Mouse (Mus musculus) spleen, adult 2 months (tissue): ENCODE data around the gene Sidt1. TPM values are rescaled to one million over a fixed set of nuclear protein-coding genes. Genes with fewer than 3 reads are reported as not detected.

ENCODE experiments used
- DNase-seq, 2 experiments: peaks; one replicate each; pipeline versions ENCODE4 v3.0.0 to v3.0.0-alpha.2; 2012 to 2021; ENCODE audit warnings: low spot score in 2 of 2, low read depth in 1 of 2
- H3K27ac ChIP-seq: fragments of 200-500 bp; 2 replicates; pipeline ENCODE4 v1.5.1; 2012; ENCODE audit warnings: low read length, inconsistent platforms; ENCODE audit not compliant: insufficient read depth
- H3K27me3 ChIP-seq: fragments of 200-500 bp; 2 replicates; pipeline ENCODE4 v1.6.1; 2012; ENCODE audit warnings: mild to moderate bottlenecking, moderate library complexity, low read length, inconsistent platforms; ENCODE audit not compliant: control insufficient read depth, insufficient read depth
- H3K36me3 ChIP-seq: fragments of 200-500 bp; 2 replicates; pipeline ENCODE4 v1.6.1; 2012; ENCODE audit warnings: mild to moderate bottlenecking, low read length, inconsistent platforms; ENCODE audit not compliant: control insufficient read depth, insufficient read depth
- H3K4me1 ChIP-seq: fragments of 200-500 bp; 2 replicates; pipeline ENCODE4 v1.6.1; 2011; ENCODE audit warnings: inconsistent platforms; ENCODE audit not compliant: control insufficient read depth, insufficient read depth, insufficient read length
- H3K4me3 ChIP-seq: fragments of 200-500 bp; 2 replicates; pipeline ENCODE4 v1.5.1; 2011; ENCODE audit warnings: mild to moderate bottlenecking, inconsistent platforms; ENCODE audit not compliant: insufficient read depth, insufficient read length; ENCODE audit errors: extremely low read depth
- CTCF ChIP-seq: fragments of 200-500 bp; IDR thresholded peaks from 2 replicates; pipeline ENCODE4 v1.5.1; 2011; ENCODE audit warnings: mild to moderate bottlenecking, inconsistent platforms; ENCODE audit not compliant: insufficient read depth, insufficient read length, insufficient replicate concordance; ENCODE audit errors: extremely low read depth
- POLR2A ChIP-seq: fragments of 200-500 bp; IDR thresholded peaks from 2 replicates; pipeline ENCODE4 v1.6.1; 2011; ENCODE audit warnings: low read depth, low read length, inconsistent platforms
- WGBS: fragments of 180-500 bp; shearing (Covaris S2); methylation state at CpG from one replicate; pipeline ENCODE4 v1.1.7; 2018; 5-methylcytosine and 5-hydroxymethylcytosine counted together
- polyA plus RNA-seq: library from polyadenylated mRNA; depleted of rRNA; stranded (reverse); fragments of >200 nt; gene quantifications from 2 replicates; pipeline ENCODE4 v1.2.3, GENCODE M21; 2012

Sidt1 gene
- polyA plus RNA-seq, 1 experiment = 22.8 TPM

- H3K27ac ChIP-seq = no peak overlapping the region
- no peak overlapping the region for H3K4me3 ChIP-seq
- 91% methylated on average over 1 of the region's 1 CpGs for whole genome bisulfite sequencing
- peaks cover 16% of the 10 kb centered on the region for H3K36me3 ChIP-seq
- no peaks in the 10 kb centered on the region for H3K27me3 ChIP-seq
- DNase-seq = no peak
- peaks cover 2% of the 10 kb centered on the region; the same call in 1 of the 2 replicates for H3K4me1 ChIP-seq
- no peak for TF ChIP-seq CTCF
- no peak for TF ChIP-seq POLR2A
These were observed 122.0 kb downstream of the Sidt1 start for GRCm38 (mm10) chr16:44211054-44211414.

DNA sequence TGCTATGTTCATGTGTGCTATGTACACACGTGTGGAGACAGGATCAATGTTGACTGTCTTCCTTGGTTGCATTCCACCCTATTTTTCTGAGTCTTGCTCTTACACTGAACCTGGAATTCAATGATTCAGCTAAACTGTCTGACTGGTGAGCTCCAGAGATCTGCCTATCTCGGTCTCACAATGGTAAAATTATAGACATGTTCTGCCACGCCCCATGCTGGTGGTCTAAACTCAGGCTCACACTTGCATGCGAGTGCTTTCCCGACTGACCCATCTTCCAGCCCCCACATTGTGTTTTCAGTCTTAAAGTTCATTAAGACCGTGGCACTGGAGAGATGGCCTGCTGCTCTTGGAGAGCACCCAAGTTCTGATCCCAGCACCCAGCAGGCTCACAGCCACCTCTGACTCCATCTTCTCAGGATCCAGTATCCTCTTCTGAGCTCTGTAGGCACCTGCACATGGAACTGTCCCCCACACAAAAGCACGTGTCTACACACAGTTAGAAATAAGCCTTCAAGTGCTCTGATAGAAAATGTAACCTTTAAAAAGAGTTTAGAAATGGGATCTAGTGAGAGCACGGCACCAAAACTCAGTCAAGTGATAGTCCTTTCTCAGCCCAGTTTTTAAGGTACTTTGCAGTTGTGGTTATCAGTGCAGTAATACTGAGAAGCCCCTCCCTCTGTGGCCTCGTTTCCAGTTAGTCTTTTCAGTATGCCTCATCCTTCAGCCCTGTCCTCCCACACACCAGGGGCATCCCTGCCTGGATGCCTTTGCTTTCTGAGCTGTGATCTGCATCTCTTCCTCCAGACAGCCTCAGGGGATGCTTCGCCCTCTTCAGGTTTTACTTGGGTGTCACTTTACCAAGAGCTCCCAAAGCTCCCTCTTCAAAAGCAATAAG lies 122.6 kb downstream of the Sidt1 start:
- H3K27ac ChIP-seq = no peak overlapping the region
- WGBS = 77% methylated on average over 10 of the region's 10 CpGs
- no peaks in the 10 kb centered on the region for H3K27me3 ChIP-seq
- no peak overlapping the region for H3K4me3 ChIP-seq
- no peak for TF ChIP-seq CTCF
- no peak for TF ChIP-seq POLR2A
- peaks cover 13% of the 10 kb centered on the region for H3K36me3 ChIP-seq
- peaks cover 2% of the 10 kb centered on the region; the same call in 1 of the 2 replicates for H3K4me1 ChIP-seq
- DNase-seq = no peak

- no peaks in the 10 kb centered on the region for H3K27me3 ChIP-seq
- no peak overlapping the region for H3K27ac ChIP-seq
- H3K4me3 ChIP-seq = no peak overlapping the region
- peaks cover 15% of the 10 kb centered on the region for H3K36me3 ChIP-seq
- WGBS = 88% methylated on average over 8 of the region's 8 CpGs
- H3K4me1 ChIP-seq = peaks cover 6% of the 10 kb centered on the region; the same call in 1 of the 2 replicates
- no peak for DNase-seq
- TF ChIP-seq CTCF (no peak), POLR2A (no peak)
These were observed 127.0 kb downstream of the Sidt1 start for GRCm38 (mm10) chr16:44205973-44206372.

DNA sequence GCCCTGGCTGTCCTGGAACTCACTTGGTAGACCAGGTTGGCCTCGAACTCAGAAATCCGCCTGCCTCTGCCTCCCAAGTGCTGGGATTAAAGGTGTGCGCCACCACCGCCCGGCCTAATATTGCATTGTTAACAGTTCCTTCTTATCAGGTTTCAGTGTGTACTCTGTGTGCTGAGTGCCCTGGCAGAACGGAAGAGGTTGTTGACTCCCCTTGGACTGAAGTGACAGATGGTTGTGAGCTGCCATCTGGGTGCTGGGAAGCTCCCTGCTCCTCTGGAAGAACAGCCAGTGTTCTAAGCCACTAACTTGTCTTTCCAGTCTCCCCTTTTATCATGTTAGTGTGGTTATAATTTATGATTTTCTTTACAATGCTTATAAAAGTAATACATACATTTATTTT lies 128.7 kb downstream of the Sidt1 start:
- TF ChIP-seq POLR2A = no peak
- no peak for TF ChIP-seq CTCF
- 92% methylated on average over 6 of the region's 6 CpGs for WGBS
- DNase-seq = no peak
- H3K36me3 ChIP-seq = peaks cover 19% of the 10 kb centered on the region
- H3K4me3 ChIP-seq = no peak overlapping the region
- peaks cover 12% of the 10 kb centered on the region; the same call in 1 of the 2 replicates for H3K4me1 ChIP-seq
- H3K27ac ChIP-seq = no peak overlapping the region
- no peaks in the 10 kb centered on the region for H3K27me3 ChIP-seq

DNA sequence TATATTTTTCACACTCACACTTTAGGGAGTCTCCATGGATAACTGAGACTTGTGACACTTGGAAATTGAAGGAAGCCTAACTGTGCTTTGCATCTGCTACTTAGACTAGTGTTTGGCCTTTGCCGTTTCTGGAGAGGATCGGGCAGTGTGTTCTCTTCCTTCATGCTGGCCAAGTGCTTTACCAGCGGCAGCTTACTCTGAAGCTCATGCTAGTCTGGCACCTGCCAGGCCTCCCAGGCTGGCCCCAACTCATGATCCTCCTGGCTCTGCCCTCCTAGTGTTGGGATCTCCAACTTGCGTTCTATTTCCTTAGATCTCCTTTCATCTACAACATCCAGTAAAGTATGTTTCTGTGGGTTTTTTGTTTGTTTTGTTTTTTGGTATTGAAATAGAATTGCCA lies 132.8 kb downstream of the Sidt1 start:
- peaks cover 10% of the 10 kb centered on the region for H3K36me3 ChIP-seq
- no peak for TF ChIP-seq POLR2A
- no peak overlapping the region for H3K4me3 ChIP-seq
- WGBS = 95% methylated on average over 4 of the region's 4 CpGs
- no peak for DNase-seq
- H3K27me3 ChIP-seq = no peaks in the 10 kb centered on the region
- H3K4me1 ChIP-seq = peaks cover 18% of the 10 kb centered on the region
- H3K27ac ChIP-seq = no peak overlapping the region; the same call in 1 of the 2 replicates

DNA sequence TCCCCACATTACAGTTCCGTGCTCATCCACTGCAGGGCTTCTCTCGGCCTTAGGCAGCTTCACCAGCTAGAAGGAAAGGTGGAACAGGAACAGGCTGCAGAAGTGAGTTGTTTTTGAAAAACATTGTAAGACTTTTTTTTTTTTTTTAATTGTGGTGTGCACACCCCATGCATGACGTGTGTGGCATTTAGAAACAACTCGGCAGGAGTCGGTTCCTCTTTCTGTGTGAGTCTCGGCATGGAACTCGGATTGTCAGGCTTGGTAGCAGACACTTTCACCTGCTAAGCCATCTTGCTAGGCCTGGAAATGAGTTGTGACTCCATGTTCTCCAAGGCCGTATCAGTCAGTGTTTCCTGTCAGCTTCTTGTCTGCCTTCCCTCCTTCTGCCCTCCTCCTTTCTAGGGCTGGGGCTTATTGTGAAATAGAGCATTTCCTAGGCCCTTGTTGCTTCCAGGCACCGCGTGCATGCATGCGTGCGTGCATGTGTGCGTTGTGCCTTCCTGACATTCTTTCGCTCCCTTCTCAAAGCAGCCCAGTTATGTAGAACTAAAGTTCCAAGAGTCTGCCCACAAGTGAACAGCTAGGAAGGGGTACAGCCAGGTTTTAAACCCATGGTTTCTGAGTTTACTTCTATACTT lies 133.8 kb downstream of the Sidt1 start:
- DNase-seq = peak; percentile 58 to 75
- TF ChIP-seq POLR2A = no peak
- TF ChIP-seq CTCF = no peak
- 57% methylated on average over 14 of the region's 14 CpGs for WGBS
- H3K27ac ChIP-seq = peak overlapping the region; percentile 89
- peaks cover 8% of the 10 kb centered on the region for H3K36me3 ChIP-seq
- H3K4me1 ChIP-seq = peaks cover 18% of the 10 kb centered on the region
- H3K4me3 ChIP-seq = no peak overlapping the region
- H3K27me3 ChIP-seq = no peaks in the 10 kb centered on the region
